Mouse (Mus musculus) megakaryocyte-erythroid progenitor cell, adult 5-6 weeks (primary cell): ENCODE results near the gene Zmym4. TPM values are rescaled to one million over a fixed set of nuclear protein-coding genes. Genes with fewer than 3 reads are reported as not detected.

Experiments used
- ATAC-seq: replicated peaks from 2 replicates; pipeline ENCODE4 v1.8.0; 2016; ENCODE audit warnings: mild to moderate bottlenecking, inconsistent platforms; ENCODE audit not compliant: severe bottlenecking, poor library complexity, low FRiP score, low TSS enrichment
- total RNA-seq, 2 experiments: library from RNA; stranded (forward) in 1 of 2; stranded (reverse) in 1 of 2; fragments of 200-1000, 215-1000 nt in 1 of 2; fragments of >200 nt in 1 of 2; fragmentation: Nextera tagmentation in 1 of 2; gene quantifications; 2 replicates each; pipeline ENCODE4 v1.2.3; 2014 to 2017

Zmym4 gene
- total RNA-seq, 2 experiments from 2014 or later: 41.2 to 57.2 TPM

- peak; percentile 86 for ATAC-seq
These were observed 128.1 kb downstream of the Zmym4 start for GRCm38 (mm10) chr4:126839873-126840272.

- ATAC-seq: no peak
These were observed 129.1 kb downstream of the Zmym4 start for GRCm38 (mm10) chr4:126838799-126839198.

GRCm38 (mm10) chr4:126831122-126831521 lies 136.8 kb downstream of the Zmym4 start:
- ATAC-seq: no peak

- no peak for ATAC-seq
These were observed 144.0 kb downstream of the Zmym4 start for GRCm38 (mm10) chr4:126823917-126824316.

DNA sequence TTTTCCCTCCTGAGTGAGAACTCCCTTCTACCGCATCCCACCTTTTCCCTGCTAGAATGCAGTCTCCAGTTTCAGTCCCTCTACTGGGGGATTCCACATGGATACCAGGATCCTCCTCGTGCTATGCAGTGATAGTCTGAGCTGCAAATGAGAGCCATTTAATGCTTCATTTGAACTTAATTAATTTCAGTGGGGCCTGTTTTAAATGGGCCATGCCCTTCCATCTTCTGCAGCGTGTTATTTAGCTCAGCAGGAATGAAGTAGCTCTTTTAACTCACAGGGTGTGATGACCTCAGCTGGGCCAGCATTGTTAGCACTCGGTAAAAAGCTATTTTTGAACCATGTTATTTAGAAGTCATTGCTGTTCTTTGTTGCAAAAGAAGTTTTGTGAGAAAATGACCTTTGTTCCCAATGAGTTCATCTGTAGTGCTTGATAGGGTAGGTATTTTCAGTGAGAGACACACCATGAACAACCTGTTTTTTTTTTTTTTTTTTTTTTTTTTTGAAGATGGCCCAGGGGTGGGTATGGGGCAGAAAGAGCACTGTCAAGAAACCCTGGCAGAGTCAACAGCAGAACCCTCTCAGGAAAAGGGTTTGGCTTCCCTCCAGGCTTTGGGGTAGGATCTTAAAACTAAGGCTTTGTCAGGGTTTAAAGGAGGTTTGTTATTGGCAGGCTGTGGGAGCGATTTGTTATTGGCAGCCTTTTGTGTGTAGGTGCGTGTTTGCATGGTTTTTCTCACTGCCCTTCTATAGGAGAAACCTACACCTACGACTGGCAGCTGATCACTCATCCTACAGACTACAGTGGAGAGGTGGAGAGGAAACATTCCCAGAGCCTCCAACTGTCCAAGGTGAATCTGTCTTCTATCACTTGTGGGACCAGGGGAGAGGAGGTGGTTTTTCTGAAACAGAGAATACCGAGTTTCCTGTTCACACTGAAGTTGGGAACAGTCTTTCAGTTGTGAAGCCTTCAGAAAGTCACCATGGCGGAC lies 144.7 kb downstream of the Zmym4 start:
- ATAC-seq: no peak

GRCm38 (mm10) chr4:126814854-126815253 lies 153.1 kb downstream of the Zmym4 start:
- no peak for ATAC-seq

- ATAC-seq: no peak
These were observed 154.7 kb downstream of the Zmym4 start for GRCm38 (mm10) chr4:126813212-126813611.

Other genes starting within 250 kb of the Zmym4 start
- not detected in 2 replicates for gene Tfap2e, start 231.9 kb downstream of the Zmym4 start, total RNA-seq (2014; fragmentation: Nextera tagmentation)
- not detected in 2 replicates for gene Tfap2e, start 231.9 kb downstream of the Zmym4 start, total RNA-seq (2017)
- 14.3 and 22.2 TPM in 2 replicates for gene Ncdn, start 214.7 kb downstream of the Zmym4 start, total RNA-seq (2014; fragmentation: Nextera tagmentation)
- gene Ncdn, start 214.7 kb downstream of the Zmym4 start, total RNA-seq (2017): 5.9 and 11.7 TPM in 2 replicates
- gene AU040320, start 214.6 kb downstream of the Zmym4 start, total RNA-seq (2014; fragmentation: Nextera tagmentation): 24.1 and 25.1 TPM in 2 replicates
- 9.7 and 20.0 TPM in 2 replicates for gene AU040320, start 214.6 kb downstream of the Zmym4 start, total RNA-seq (2017)
- 426 and 540 TPM in 2 replicates for gene Sfpq, start 53.2 kb upstream of the Zmym4 start, total RNA-seq (2014; fragmentation: Nextera tagmentation)
- 945 and 968 TPM in 2 replicates for gene Sfpq, start 53.2 kb upstream of the Zmym4 start, total RNA-seq (2017)
- gene Zmym1, start 93.0 kb upstream of the Zmym4 start, total RNA-seq (2014; fragmentation: Nextera tagmentation): 13.6 and 16.8 TPM in 2 replicates
- gene Zmym1, start 93.0 kb upstream of the Zmym4 start, total RNA-seq (2017): 19.8 and 20.0 TPM in 2 replicates
- 12.3 and 17.9 TPM in 2 replicates for gene Zmym6, start 109.2 kb upstream of the Zmym4 start, total RNA-seq (2014; fragmentation: Nextera tagmentation)
- gene Zmym6, start 109.2 kb upstream of the Zmym4 start, total RNA-seq (2017): 11.2 and 14.4 TPM in 2 replicates
- 5.3 and 8.9 TPM in 2 replicates for gene Tmem35b, start 155.6 kb upstream of the Zmym4 start, total RNA-seq (2014; fragmentation: Nextera tagmentation)
- gene Tmem35b, start 155.6 kb upstream of the Zmym4 start, total RNA-seq (2017): 6.2 and 7.9 TPM in 2 replicates
- gene Dlgap3, start 201.1 kb upstream of the Zmym4 start, total RNA-seq (2014; fragmentation: Nextera tagmentation): not detected in 2 replicates
- gene Dlgap3, start 201.1 kb upstream of the Zmym4 start, total RNA-seq (2017): not detected in 2 replicates